Mouse (Mus musculus) liver, postnatal 0 days (tissue): Measurements from ENCODE around the gene Fbxo42.

Experiments
- CTCF ChIP-seq: sonication (generic); IDR thresholded peaks from 2 replicates; pipeline ENCODE4 v1.5.1; 2016; ENCODE audit warnings: antibody characterized with exemption, low read depth
- EP300 ChIP-seq: IDR thresholded peaks from 2 replicates; pipeline ENCODE4 v1.6.1; 2016; ENCODE audit warnings: antibody characterized with exemption, low read depth, mild to moderate bottlenecking

- TF ChIP-seq CTCF (no peak), EP300 (no peak)
These were observed 12.0 kb downstream of the Fbxo42 start for GRCm38 (mm10) chr4:141159666-141160065.
